Mouse (Mus musculus): Measurements from ENCODE around the gene Gm5148. TPM values are rescaled to one million over a fixed set of nuclear protein-coding genes. Genes with fewer than 3 reads are reported as not detected.

The Gm5148 gene
- total and polyA plus RNA-seq, 2 experiments from 2014 or later = 15.7 to 17.5 TPM

GRCm38 (mm10) chr3:37765275-37765674, 41.0 kb upstream of the Gm5148 start:
- H3K9ac ChIP-seq (replicated peaks; ENCODE audit: low read length, poor library complexity, severe bottlenecking) = no peak overlapping the region
- H3K4me2 ChIP-seq (ENCODE audit: low read depth, low read length, poor library complexity, severe bottlenecking) = no peak overlapping the region
- ATAC-seq (ENCODE audit: low FRiP score) = no peak
- H3K4me3 ChIP-seq (ENCODE audit: low read depth, low read length) = no peak overlapping the region
- no peak for DNase-seq (ENCODE audit: low spot score)
- peaks cover 16% of the 10 kb centered on the region for H3K4me1 ChIP-seq (ENCODE audit: insufficient read depth, low read length)
- no peak overlapping the region for H3K27ac ChIP-seq (ENCODE audit: low read depth, low read length)
- no peaks in the 10 kb centered on the region for H3K9me3 ChIP-seq (ENCODE audit: low read length)
- WGBS = 92% methylated on average over 3 of the region's 3 CpGs
- no peak for TF ChIP-seq CTCF (IDR thresholded peaks at IDR 0.05)
- no peaks in the 10 kb centered on the region for H3K36me3 ChIP-seq (ENCODE audit: insufficient read depth, low read length)
- no peaks in the 10 kb centered on the region for H3K27me3 ChIP-seq (ENCODE audit: insufficient read depth, low read length)

GRCm38 (mm10) chr3:37762303-37762702, 38.0 kb upstream of the Gm5148 start:
- no peak for TF ChIP-seq CTCF (IDR thresholded peaks at IDR 0.05)
- no peaks in the 10 kb centered on the region for H3K36me3 ChIP-seq (ENCODE audit: insufficient read depth, low read length)
- H3K4me3 ChIP-seq (ENCODE audit: low read depth, low read length) = no peak overlapping the region
- no peaks in the 10 kb centered on the region for H3K27me3 ChIP-seq (ENCODE audit: insufficient read depth, low read length)
- H3K4me1 ChIP-seq (ENCODE audit: insufficient read depth, low read length) = peaks cover 5% of the 10 kb centered on the region; the same call in 1 of the 2 replicates
- ATAC-seq (ENCODE audit: low FRiP score) = no peak
- H3K9ac ChIP-seq (replicated peaks; ENCODE audit: low read length, poor library complexity, severe bottlenecking) = no peak overlapping the region
- H3K4me2 ChIP-seq (ENCODE audit: low read depth, low read length, poor library complexity, severe bottlenecking) = no peak overlapping the region
- 77% methylated on average over 3 of the region's 3 CpGs for WGBS
- DNase-seq (ENCODE audit: low spot score) = no peak
- H3K9me3 ChIP-seq (ENCODE audit: low read length) = no peaks in the 10 kb centered on the region
- H3K27ac ChIP-seq (ENCODE audit: low read depth, low read length) = no peak overlapping the region

- Histone ChIP-seq H3K4me2 (ENCODE audit: low read depth, low read length, poor library complexity, severe bottlenecking) (no peak overlapping the region), H3K9ac (replicated peaks; ENCODE audit: low read length, poor library complexity, severe bottlenecking) (no peak overlapping the region), H3K4me3 (ENCODE audit: low read depth, low read length) (no peak overlapping the region), H3K9me3 (ENCODE audit: low read length) (no peaks in the 10 kb centered on the region), H3K36me3 (ENCODE audit: insufficient read depth, low read length) (no peaks in the 10 kb centered on the region), H3K27me3 (ENCODE audit: insufficient read depth, low read length) (no peaks in the 10 kb centered on the region), H3K4me1 (ENCODE audit: insufficient read depth, low read length) (peaks cover 5% of the 10 kb centered on the region; the same call in 1 of the 2 replicates), H3K27ac (ENCODE audit: low read depth, low read length) (no peak overlapping the region)
- 77% methylated on average over 5 of the region's 5 CpGs for WGBS
- no peak for TF ChIP-seq CTCF (IDR thresholded peaks at IDR 0.05)
- no peak for ATAC-seq (ENCODE audit: low FRiP score)
- DNase-seq (ENCODE audit: low spot score) = no peak
Measured at GRCm38 (mm10) chr3:37761741-37762140, 37.5 kb upstream of the Gm5148 start.

- ATAC-seq (ENCODE audit: low FRiP score) (no peak), DNase-seq (ENCODE audit: low spot score) (no peak)
- no peaks in the 10 kb centered on the region for H3K27me3 ChIP-seq (ENCODE audit: insufficient read depth, low read length)
- H3K4me1 ChIP-seq (ENCODE audit: insufficient read depth, low read length) = peaks cover 5% of the 10 kb centered on the region; the same call in 1 of the 2 replicates
- no peak overlapping the region for H3K4me3 ChIP-seq (ENCODE audit: low read depth, low read length)
- H3K9me3 ChIP-seq (ENCODE audit: low read length) = no peaks in the 10 kb centered on the region
- no peak overlapping the region for H3K27ac ChIP-seq (ENCODE audit: low read depth, low read length)
- H3K9ac ChIP-seq (replicated peaks; ENCODE audit: low read length, poor library complexity, severe bottlenecking) = no peak overlapping the region
- TF ChIP-seq CTCF (IDR thresholded peaks at IDR 0.05) = no peak
- no peak overlapping the region for H3K4me2 ChIP-seq (ENCODE audit: low read depth, low read length, poor library complexity, severe bottlenecking)
- H3K36me3 ChIP-seq (ENCODE audit: insufficient read depth, low read length) = no peaks in the 10 kb centered on the region
- 86% methylated on average over 6 of the region's 6 CpGs for WGBS
Measured at GRCm38 (mm10) chr3:37760866-37761265, 36.6 kb upstream of the Gm5148 start.

- H3K27ac ChIP-seq (ENCODE audit: low read depth, low read length) = peak overlapping the region; percentile 32; the same call in 1 of the 2 replicates
- peaks cover 5% of the 10 kb centered on the region; the same call in 1 of the 2 replicates for H3K4me1 ChIP-seq (ENCODE audit: insufficient read depth, low read length)
- ATAC-seq (ENCODE audit: low FRiP score) (no peak), DNase-seq (ENCODE audit: low spot score) (no peak)
- no peak for TF ChIP-seq CTCF (IDR thresholded peaks at IDR 0.05)
- H3K9ac ChIP-seq (replicated peaks; ENCODE audit: low read length, poor library complexity, severe bottlenecking) = no peak overlapping the region
- no peaks in the 10 kb centered on the region for H3K27me3 ChIP-seq (ENCODE audit: insufficient read depth, low read length)
- no peaks in the 10 kb centered on the region for H3K9me3 ChIP-seq (ENCODE audit: low read length)
- 44% methylated on average over 9 of the region's 9 CpGs for WGBS
- H3K36me3 ChIP-seq (ENCODE audit: insufficient read depth, low read length) = no peaks in the 10 kb centered on the region
- peak overlapping the region; percentile 32 for H3K4me2 ChIP-seq (ENCODE audit: low read depth, low read length, poor library complexity, severe bottlenecking)
- 0 out of 2 replicates have a peak overlapping the region, but pooled peaks have one; percentile 7 for H3K4me3 ChIP-seq (ENCODE audit: low read depth, low read length)
Measured at GRCm38 (mm10) chr3:37758611-37759322, 34.5 kb upstream of the Gm5148 start.

- H3K36me3 ChIP-seq (ENCODE audit: insufficient read depth, low read length) = no peaks in the 10 kb centered on the region
- peak overlapping the region; percentile 32 for H3K4me2 ChIP-seq (ENCODE audit: low read depth, low read length, poor library complexity, severe bottlenecking)
- no peaks in the 10 kb centered on the region for H3K27me3 ChIP-seq (ENCODE audit: insufficient read depth, low read length)
- no peaks in the 10 kb centered on the region for H3K9me3 ChIP-seq (ENCODE audit: low read length)
- 8% methylated on average over 12 of the region's 12 CpGs for WGBS
- H3K4me3 ChIP-seq (ENCODE audit: low read depth, low read length) = 0 out of 2 replicates have a peak overlapping the region, but pooled peaks have one; percentile 7
- peak; percentile 48 for TF ChIP-seq CTCF (IDR thresholded peaks at IDR 0.05)
- H3K9ac ChIP-seq (replicated peaks; ENCODE audit: low read length, poor library complexity, severe bottlenecking) = no peak overlapping the region
- peak overlapping the region; percentile 32; the same call in 1 of the 2 replicates for H3K27ac ChIP-seq (ENCODE audit: low read depth, low read length)
- ATAC-seq (ENCODE audit: low FRiP score) (peak; percentile 80), DNase-seq (ENCODE audit: low spot score) (peak; percentile 65)
- H3K4me1 ChIP-seq (ENCODE audit: insufficient read depth, low read length) = peaks cover 5% of the 10 kb centered on the region; the same call in 1 of the 2 replicates
Measured at GRCm38 (mm10) chr3:37758124-37758523, 33.8 kb upstream of the Gm5148 start.

Measured in midbrain, postnatal 0 days (tissue).